Mouse (Mus musculus) kidney, adult 2 months (tissue): ENCODE data around the gene Calm1.

Experiments used
- CTCF ChIP-seq: fragments of 200-500 bp; conservative IDR thresholded peaks from 2 replicates; pipeline ENCODE4 v1.5.1; 2011; ENCODE audit warnings: low read depth, mild to moderate bottlenecking, control low read depth, low read length, moderate library complexity, mixed read lengths; ENCODE audit not compliant: insufficient read depth, insufficient read length
- POLR2A ChIP-seq: fragments of 200-500 bp; IDR thresholded peaks from one replicate; pipeline ENCODE4 v1.6.1; 2011; ENCODE audit warnings: low read depth, low read length, control low read depth

- no peak for TF ChIP-seq CTCF
- TF ChIP-seq POLR2A: no peak
Observed at GRCm38 (mm10) chr12:100214156-100214555, 14.9 kb downstream of the Calm1 start.
